Comparison of ENCODE assay signal across 7 mouse cellular contexts in the genomic region with DNA sequence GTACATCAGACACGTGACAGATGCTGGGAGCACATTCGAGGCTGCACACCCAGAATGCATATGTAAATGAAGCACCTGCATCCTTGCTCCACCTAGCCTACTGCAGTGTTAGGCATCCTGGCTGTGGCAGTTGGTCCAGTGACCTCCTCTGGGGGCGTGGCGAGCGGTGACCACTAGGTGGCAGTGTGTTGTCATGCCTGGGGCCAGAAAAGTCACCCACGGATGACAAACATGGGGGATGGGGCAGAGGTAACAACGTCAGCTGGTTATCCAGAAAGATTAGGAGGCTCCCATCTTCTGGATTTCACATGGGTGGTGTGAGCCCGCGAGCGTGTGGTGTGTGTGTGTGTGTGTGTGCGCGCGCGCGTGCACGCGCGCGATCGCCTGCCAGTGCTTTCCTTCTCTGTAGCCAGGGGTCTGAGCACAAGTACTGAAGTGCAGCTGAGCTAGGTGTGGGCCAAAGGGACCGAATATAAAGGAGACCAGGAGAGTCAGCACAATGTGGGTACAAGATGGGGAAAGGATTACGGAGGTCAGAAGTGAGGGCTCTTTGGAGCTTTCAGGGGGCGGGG. TPM values are rescaled to one million over a fixed set of nuclear protein-coding genes. Genes with fewer than 3 reads are reported as not detected.
DNase-seq lines count a peak whose midpoint lies in the region; ATAC-seq and TF ChIP-seq lines count a peak whose summit lies in the region.

No protein-coding gene starts in this region.

- TF ChIP-seq CTCF in kidney, adult 2 months (conservative IDR thresholded peaks at IDR 0.05; ENCODE audit: insufficient read depth, insufficient read length, low read depth, low read length) = peak; percentile 98
- peak; percentile 99 for TF ChIP-seq CTCF in spleen, adult 2 months (IDR thresholded peaks at IDR 0.05; ENCODE audit: extremely low read depth, insufficient read depth, insufficient read length, insufficient replicate concordance)

- H3K27me3 ChIP-seq in embryonic facial prominence, embryonic 11.5 days (ENCODE audit: control insufficient read depth, insufficient read depth, low read length) = no peaks in the 10 kb centered on the region
- H3K27me3 ChIP-seq in kidney, adult 2 months (replicated peaks; ENCODE audit: control insufficient read depth, insufficient read depth, low read length) = no peaks in the 10 kb centered on the region
- peaks cover 7% of the 10 kb centered on the region; the same call in 1 of the 2 replicates for H3K27me3 ChIP-seq in limb, embryonic 12.5 days
- H3K27me3 ChIP-seq in midbrain, embryonic 15.5 days (replicated peaks) = 0 out of 2 replicates have a peak, but pooled peaks cover 2% of the 10 kb centered on the region
- H3K27me3 ChIP-seq in spleen, adult 2 months (ENCODE audit: control insufficient read depth, insufficient read depth, low read length) = no peaks in the 10 kb centered on the region

- peak overlapping the region; percentile 92 for H3K27ac ChIP-seq in embryonic facial prominence, embryonic 11.5 days (replicated peaks; ENCODE audit: low read depth, low read length)
- H3K27ac ChIP-seq in kidney, adult 2 months (ENCODE audit: insufficient read depth, low read depth, low read length) = peak overlapping the region; percentile 89
- peak overlapping the region; percentile 99 for H3K27ac ChIP-seq in limb, embryonic 12.5 days
- H3K27ac ChIP-seq in midbrain, embryonic 15.5 days = peak overlapping the region; percentile 98
- H3K27ac ChIP-seq in spleen, adult 2 months (ENCODE audit: insufficient read depth, low read length) = peak overlapping the region; percentile 59

- under 1% methylated on average over 23 of the region's 23 CpGs for whole genome bisulfite sequencing in embryonic facial prominence, embryonic 11.5 days
- under 1% methylated on average over 23 of the region's 23 CpGs for WGBS in kidney, adult 2 months
- 0% methylated on average over 23 of the region's 23 CpGs for WGBS in limb, embryonic 12.5 days
- under 1% methylated on average over 23 of the region's 23 CpGs for WGBS in midbrain, embryonic 15.5 days
- WGBS in spleen, adult 2 months = under 1% methylated on average over 23 of the region's 23 CpGs

- no peaks in the 10 kb centered on the region for H3K36me3 ChIP-seq in embryonic facial prominence, embryonic 11.5 days (replicated peaks; ENCODE audit: control insufficient read depth, insufficient read depth, low read depth, low read length)
- H3K36me3 ChIP-seq in kidney, adult 2 months (ENCODE audit: control insufficient read depth, insufficient read depth, low read length) = no peaks in the 10 kb centered on the region
- no peaks in the 10 kb centered on the region for H3K36me3 ChIP-seq in limb, embryonic 12.5 days
- no peaks in the 10 kb centered on the region for H3K36me3 ChIP-seq in midbrain, embryonic 15.5 days (replicated peaks)
- H3K36me3 ChIP-seq in spleen, adult 2 months (ENCODE audit: control insufficient read depth, insufficient read depth, low read length) = no peaks in the 10 kb centered on the region

- DNase-seq in adrenal gland, postnatal 14 days = peak; percentile 98
- peak; percentile 95 for DNase-seq in embryonic facial prominence, embryonic 11.5 days (ENCODE audit: low spot score)
- DNase-seq in heart, adult 18-20 months = peak; percentile 95 to 99
- DNase-seq in kidney, adult 2 months = peak; percentile 97
- DNase-seq in spleen, adult 2 months (ENCODE audit: low read depth in 1 of 2, low spot score in 2 of 2) = peak; percentile 75 to 95

- H3K4me2 ChIP-seq in embryonic facial prominence, embryonic 11.5 days (ENCODE audit: low read depth, low read length) = peak overlapping the region; percentile 77
- H3K4me2 ChIP-seq in limb, embryonic 12.5 days = peak overlapping the region; percentile 69
- peak overlapping the region; percentile 64 for H3K4me2 ChIP-seq in midbrain, embryonic 15.5 days

- H3K9me3 ChIP-seq in embryonic facial prominence, embryonic 11.5 days (replicated peaks; ENCODE audit: control insufficient read depth, low read length) = no peaks in the 10 kb centered on the region
- H3K9me3 ChIP-seq in limb, embryonic 12.5 days = no peaks in the 10 kb centered on the region
- no peaks in the 10 kb centered on the region for H3K9me3 ChIP-seq in midbrain, embryonic 15.5 days

- H3K4me3 ChIP-seq in embryonic facial prominence, embryonic 11.5 days (ENCODE audit: low read depth, low read length) = peak overlapping the region; percentile 41
- peak overlapping the region; percentile 36 for H3K4me3 ChIP-seq in kidney, adult 2 months (ENCODE audit: insufficient read depth, low read depth, low read length)
- H3K4me3 ChIP-seq in limb, embryonic 12.5 days (replicated peaks) = peak overlapping the region; percentile 48
- H3K4me3 ChIP-seq in midbrain, embryonic 15.5 days = peak overlapping the region; percentile 35
- H3K4me3 ChIP-seq in spleen, adult 2 months (ENCODE audit: extremely low read depth, insufficient read depth, insufficient read length) = peak overlapping the region; percentile 50

- H3K9ac ChIP-seq in embryonic facial prominence, embryonic 11.5 days (replicated peaks; ENCODE audit: low read length) = peak overlapping the region; percentile 82
- H3K9ac ChIP-seq in limb, embryonic 12.5 days (replicated peaks) = peak overlapping the region; percentile 80
- H3K9ac ChIP-seq in midbrain, embryonic 15.5 days = peak overlapping the region; percentile 58

- TF ChIP-seq POLR2A in kidney, adult 2 months (IDR thresholded peaks at IDR 0.05; ENCODE audit: low read depth, low read length) = peak; percentile 14
- no peak for TF ChIP-seq POLR2A in spleen, adult 2 months (IDR thresholded peaks at IDR 0.05; ENCODE audit: low read depth, low read length)

- peaks cover 3% of the 10 kb centered on the region; the same call in 1 of the 2 replicates for H3K4me1 ChIP-seq in embryonic facial prominence, embryonic 11.5 days (ENCODE audit: control insufficient read depth, insufficient read depth, low read length)
- H3K4me1 ChIP-seq in kidney, adult 2 months (ENCODE audit: control insufficient read depth, insufficient read depth, low read length) = peaks cover 7% of the 10 kb centered on the region; the same call in 1 of the 2 replicates
- H3K4me1 ChIP-seq in limb, embryonic 12.5 days (replicated peaks) = peaks cover 12% of the 10 kb centered on the region
- H3K4me1 ChIP-seq in midbrain, embryonic 15.5 days = peaks cover 27% of the 10 kb centered on the region
- H3K4me1 ChIP-seq in spleen, adult 2 months (ENCODE audit: control insufficient read depth, insufficient read depth, insufficient read length) = peaks cover 14% of the 10 kb centered on the region

- ATAC-seq in embryonic facial prominence, embryonic 11.5 days (replicated peaks; ENCODE audit: insufficient number of reproducible peaks, low FRiP score, low TSS enrichment, low read depth) = peak; percentile 79
- peak; percentile 85 for ATAC-seq in limb, embryonic 12.5 days (ENCODE audit: insufficient number of reproducible peaks, insufficient read depth, low FRiP score, low TSS enrichment, low read depth)
- peak; percentile 87 for ATAC-seq in midbrain, embryonic 15.5 days (replicated peaks)

RNA-seq across cellular contexts. Expression of gene Lag3, which starts 7.8 kb away (rescaled TPM):
- 1.5 and 2.5 TPM in 2 replicates for total RNA-seq in adrenal gland, postnatal 14 days (2021)
- polyA plus RNA-seq in embryonic facial prominence, embryonic 11.5 days (2014; fragmentation: Nextera tagmentation; extraction: Ambion mirVana) = 1.7 and 1.8 TPM in 2 replicates
- under 1 TPM; 0.23 to 0.35 TPM for total RNA-seq in heart, adult 18-20 months (2021)
- 0.80 and 1.5 TPM in 2 replicates for polyA plus RNA-seq in kidney, adult 2 months (2012; rRNA removed)
- polyA plus RNA-seq in limb, embryonic 12.5 days (2016; fragmentation: Nextera tagmentation; extraction: Ambion mirVana) = 2.2 TPM in 2 replicates
- 2.8 and 3.2 TPM in 2 replicates for polyA plus RNA-seq in midbrain, embryonic 15.5 days (2015; fragmentation: Nextera tagmentation; extraction: Ambion mirVana)
- 10.9 and 18.2 TPM in 2 replicates for polyA plus RNA-seq in spleen, adult 2 months (2012; rRNA removed)

RNA-seq across cellular contexts. Expression of gene Cd4, which starts 15.6 kb away (rescaled TPM):
- 1.4 and 13.0 TPM in 2 replicates for total RNA-seq in adrenal gland, postnatal 14 days (2021)
- not detected in 2 replicates for polyA plus RNA-seq in embryonic facial prominence, embryonic 11.5 days (2014; fragmentation: Nextera tagmentation; extraction: Ambion mirVana)
- 1 to 10 TPM in 1 of 2 experiments, under 1 TPM in 1; 0.50 to 3.7 TPM for total RNA-seq in heart, adult 18-20 months (2021)
- polyA plus RNA-seq in kidney, adult 2 months (2012; rRNA removed) = 0.57 and 4.3 TPM in 2 replicates
- polyA plus RNA-seq in limb, embryonic 12.5 days (2016; fragmentation: Nextera tagmentation; extraction: Ambion mirVana) = 0.15 TPM in 1 of 2 replicates, not detected in the other
- polyA plus RNA-seq in midbrain, embryonic 15.5 days (2015; fragmentation: Nextera tagmentation; extraction: Ambion mirVana) = 0.21 and 0.33 TPM in 2 replicates
- 34.2 and 35.9 TPM in 2 replicates for polyA plus RNA-seq in spleen, adult 2 months (2012; rRNA removed)

RNA-seq across cellular contexts. Expression of gene Ptms, which starts 16.2 kb away (rescaled TPM):
- 917 and 925 TPM in 2 replicates for total RNA-seq in adrenal gland, postnatal 14 days (2021)
- 184 and 213 TPM in 2 replicates for polyA plus RNA-seq in embryonic facial prominence, embryonic 11.5 days (2014; fragmentation: Nextera tagmentation; extraction: Ambion mirVana)
- 100 to 1,000 TPM; 135 to 139 TPM for total RNA-seq in heart, adult 18-20 months (2021)
- polyA plus RNA-seq in kidney, adult 2 months (2012; rRNA removed) = 1,732 and 2,839 TPM in 2 replicates
- 325 and 346 TPM in 2 replicates for polyA plus RNA-seq in limb, embryonic 12.5 days (2016; fragmentation: Nextera tagmentation; extraction: Ambion mirVana)
- polyA plus RNA-seq in midbrain, embryonic 15.5 days (2015; fragmentation: Nextera tagmentation; extraction: Ambion mirVana) = 880 and 884 TPM in 2 replicates
- 450 and 549 TPM in 2 replicates for polyA plus RNA-seq in spleen, adult 2 months (2012; rRNA removed)

RNA-seq across cellular contexts. Expression of gene Mlf2, which starts 27.5 kb away (rescaled TPM):
- total RNA-seq in adrenal gland, postnatal 14 days (2021) = 274 and 276 TPM in 2 replicates
- polyA plus RNA-seq in embryonic facial prominence, embryonic 11.5 days (2014; fragmentation: Nextera tagmentation; extraction: Ambion mirVana) = 391 and 402 TPM in 2 replicates
- total RNA-seq in heart, adult 18-20 months (2021) = 100 to 1,000 TPM; 185 to 191 TPM
- 402 and 403 TPM in 2 replicates for polyA plus RNA-seq in kidney, adult 2 months (2012; rRNA removed)
- 401 and 407 TPM in 2 replicates for polyA plus RNA-seq in limb, embryonic 12.5 days (2016; fragmentation: Nextera tagmentation; extraction: Ambion mirVana)
- polyA plus RNA-seq in midbrain, embryonic 15.5 days (2015; fragmentation: Nextera tagmentation; extraction: Ambion mirVana) = 559 and 568 TPM in 2 replicates
- polyA plus RNA-seq in spleen, adult 2 months (2012; rRNA removed) = 125 and 140 TPM in 2 replicates

RNA-seq across cellular contexts. Expression of gene Gpr162, which starts 39.9 kb away (rescaled TPM):
- total RNA-seq in adrenal gland, postnatal 14 days (2021) = 1.6 and 2.3 TPM in 2 replicates
- polyA plus RNA-seq in embryonic facial prominence, embryonic 11.5 days (2014; fragmentation: Nextera tagmentation; extraction: Ambion mirVana) = 0.59 and 0.72 TPM in 2 replicates
- under 1 TPM; 0.36 to 0.84 TPM for total RNA-seq in heart, adult 18-20 months (2021)
- 4.0 and 5.6 TPM in 2 replicates for polyA plus RNA-seq in kidney, adult 2 months (2012; rRNA removed)
- polyA plus RNA-seq in limb, embryonic 12.5 days (2016; fragmentation: Nextera tagmentation; extraction: Ambion mirVana) = 2.5 and 2.7 TPM in 2 replicates
- 41.0 and 42.0 TPM in 2 replicates for polyA plus RNA-seq in midbrain, embryonic 15.5 days (2015; fragmentation: Nextera tagmentation; extraction: Ambion mirVana)
- 2.7 and 3.0 TPM in 2 replicates for polyA plus RNA-seq in spleen, adult 2 months (2012; rRNA removed)

Comparison
In these comparisons a context has a peak if more than half of its experiments do, and no peak if none do; other contexts are left out.
1. Peak in every context shown above with its lines: DNase-seq, ATAC-seq, H3K4me3 ChIP-seq and H3K27ac ChIP-seq.